Mouse (Mus musculus) hindbrain, embryonic 12.5 days (tissue): Measurements from ENCODE around the gene Hamp. TPM values are rescaled to one million over a fixed set of nuclear protein-coding genes. Genes with fewer than 3 reads are reported as not detected.
"Not testable (repeated sequence)": the region's sequence is repeated elsewhere in the genome, so short reads cannot be mapped to it uniquely, and the experiment has no call there.

Experiments used
- ATAC-seq: fragments of 200-750 bp; cut with Nextera tagmentation; 2 replicates; pipeline ENCODE4 v1.8.0; 2017; ENCODE audit warnings: moderate TSS enrichment; ENCODE audit not compliant: low FRiP score
- H3K27ac ChIP-seq: fragments of 300-500 bp; sonication (generic); 2 replicates; pipeline ENCODE4 v1.5.1; 2016; ENCODE audit warnings: mild to moderate bottlenecking
- H3K27me3 ChIP-seq: fragments of 300-500 bp; sonication (generic); 2 replicates; pipeline ENCODE4 v1.6.1; 2016; ENCODE audit warnings: mild to moderate bottlenecking
- H3K36me3 ChIP-seq: fragments of 300-500 bp; sonication (generic); 2 replicates; pipeline ENCODE4 v1.6.1; 2016; ENCODE audit warnings: mild to moderate bottlenecking
- H3K4me1 ChIP-seq: fragments of 300-500 bp; sonication (generic); 2 replicates; pipeline ENCODE4 v1.6.1; 2016
- H3K4me2 ChIP-seq: fragments of 300-500 bp; sonication (generic); replicated peaks from 2 replicates; pipeline ENCODE4 v1.6.1; 2016; ENCODE audit warnings: mild to moderate bottlenecking
- H3K4me3 ChIP-seq: fragments of 300-500 bp; sonication (generic); 2 replicates; pipeline ENCODE4 v1.5.1; 2016; ENCODE audit warnings: mild to moderate bottlenecking
- H3K9ac ChIP-seq: fragments of 300-500 bp; sonication (generic); 2 replicates; pipeline ENCODE4 v1.6.1; 2016; ENCODE audit warnings: mild to moderate bottlenecking, moderate library complexity
- H3K9me3 ChIP-seq: fragments of 300-500 bp; sonication (generic); replicated peaks from 2 replicates; pipeline ENCODE4 v1.6.1; 2016; ENCODE audit warnings: mild to moderate bottlenecking
- WGBS: fragments of 180-500 bp; shearing (Covaris S2); methylation state at CpG from one replicate; pipeline ENCODE4 v1.1.7; 2016; 5-methylcytosine and 5-hydroxymethylcytosine counted together
- polyA plus RNA-seq: library from polyadenylated mRNA; unstranded; fragments of >200 nt; fragmentation: Nextera tagmentation; extraction: Ambion mirVana; gene quantifications from 2 replicates; pipeline ENCODE4 v1.2.1, GENCODE M21; 2016

Gene Hamp
- polyA plus RNA-seq, 1 experiment from 2014 or later: not detected

DNA sequence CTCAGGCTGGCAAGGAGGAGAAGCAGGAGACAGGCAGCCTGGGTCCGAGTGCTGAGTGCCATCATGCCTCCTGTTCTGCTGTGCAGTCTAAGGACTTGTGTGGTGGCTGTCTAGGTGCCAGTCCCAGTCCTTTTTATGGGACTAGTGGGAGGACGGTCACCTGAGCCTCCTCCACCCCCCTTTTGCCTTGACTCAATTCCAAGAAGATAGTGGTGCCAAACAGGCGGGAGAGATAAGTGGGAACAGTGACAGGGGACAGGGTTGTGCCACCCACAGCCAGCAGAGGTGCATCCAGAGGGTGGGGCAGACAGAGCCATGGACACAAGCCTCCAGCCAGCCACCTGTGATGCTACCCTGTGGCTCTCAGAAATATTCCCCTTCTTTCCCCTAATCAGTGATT is 19.8 kb downstream of the Hamp start:
- Histone ChIP-seq H3K27me3 (no peaks in the 10 kb centered on the region), H3K4me2 (no peak overlapping the region), H3K36me3 (no peaks in the 10 kb centered on the region), H3K9ac (no peak overlapping the region), H3K4me3 (no peak overlapping the region), H3K4me1 (no peaks in the 10 kb centered on the region), H3K27ac (no peak overlapping the region), H3K9me3 (no peaks in the 10 kb centered on the region)
- 82% methylated on average over 3 of the region's 3 CpGs for WGBS
- ATAC-seq: no peak

DNA sequence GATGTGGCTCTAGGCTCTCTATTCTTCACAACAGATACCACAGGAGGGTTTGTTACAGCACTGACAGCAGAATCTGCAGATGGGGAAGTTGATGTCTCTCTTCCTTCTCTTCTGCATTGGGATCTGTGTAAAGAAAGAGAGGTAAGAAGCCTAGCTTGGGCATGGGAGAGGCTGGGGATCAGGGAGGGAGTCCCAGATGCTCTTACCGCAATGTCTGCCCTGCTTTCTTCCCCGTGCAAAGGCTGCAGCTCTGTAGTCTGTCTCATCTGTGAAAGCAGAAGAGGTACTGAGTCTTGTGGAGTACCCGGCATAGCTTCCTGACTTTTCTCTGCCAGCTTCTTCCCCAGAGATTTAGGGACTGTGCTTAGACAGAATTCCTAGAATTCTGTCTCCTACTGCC is 21.3 kb downstream of the Hamp start:
- H3K4me2 ChIP-seq, H3K9ac ChIP-seq, H3K36me3 ChIP-seq, H3K4me1 ChIP-seq, H3K9me3 ChIP-seq, ATAC-seq, H3K27me3 ChIP-seq, H3K4me3 ChIP-seq, H3K27ac ChIP-seq: not testable (repeated sequence)
- 52% methylated on average over 3 of the region's 3 CpGs for WGBS

DNA sequence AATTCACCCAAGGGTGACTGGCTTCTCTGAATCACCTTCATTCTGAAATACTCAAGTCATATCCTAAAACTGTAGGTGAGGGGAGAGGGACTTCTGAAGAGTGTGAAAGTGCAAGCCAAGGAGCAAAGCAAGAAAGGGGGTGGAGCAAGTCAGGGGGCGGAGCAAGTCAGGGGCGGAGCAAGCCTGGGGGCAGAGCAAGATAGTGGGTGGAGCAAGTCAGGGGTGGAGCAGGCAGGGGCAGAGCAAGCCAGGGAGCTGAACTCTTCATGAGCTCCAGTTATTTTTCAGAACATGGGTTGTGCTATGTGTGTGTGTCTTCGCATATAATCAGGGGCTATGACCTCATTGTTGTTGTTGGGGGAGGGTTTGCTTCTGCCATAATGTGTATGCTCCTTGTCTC is 23.6 kb downstream of the Hamp start:
- no peak for ATAC-seq

DNA sequence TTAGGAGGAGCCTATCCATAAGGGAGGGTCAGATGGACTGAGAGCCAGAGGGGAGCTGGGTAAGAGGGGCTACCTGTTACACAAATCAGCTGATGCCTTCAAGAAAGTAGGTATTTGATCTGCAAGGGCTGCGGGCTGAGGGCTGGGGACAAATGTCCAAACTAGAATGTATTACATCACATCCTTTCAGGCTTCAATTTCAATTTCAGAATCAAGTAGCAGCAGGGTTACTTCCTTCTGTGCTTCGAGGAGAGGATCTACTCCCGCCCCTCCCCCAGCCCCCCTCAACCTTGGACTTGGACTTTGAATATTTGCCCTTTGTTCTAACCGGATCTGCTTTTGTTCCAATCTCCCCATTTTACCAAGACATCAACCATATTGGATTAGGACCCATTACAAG is 26.6 kb downstream of the Hamp start:
- Histone ChIP-seq H3K9me3 (no peaks in the 10 kb centered on the region), H3K27me3 (no peaks in the 10 kb centered on the region), H3K4me1 (no peaks in the 10 kb centered on the region), H3K9ac (no peak overlapping the region), H3K27ac (no peak overlapping the region), H3K4me3 (no peak overlapping the region), H3K4me2 (no peak overlapping the region), H3K36me3 (no peaks in the 10 kb centered on the region)
- WGBS: 64% methylated on average over 4 of the region's 4 CpGs
- ATAC-seq: no peak

More for the DNA sequence above, 23.6 kb downstream of the Hamp start:
- Histone ChIP-seq H3K36me3 (no peaks in the 10 kb centered on the region), H3K9ac (no peak overlapping the region), H3K9me3 (no peaks in the 10 kb centered on the region), H3K27ac (no peak overlapping the region), H3K27me3 (no peaks in the 10 kb centered on the region), H3K4me2 (no peak overlapping the region), H3K4me3 (no peak overlapping the region), H3K4me1 (no peaks in the 10 kb centered on the region)
- 53% methylated on average over 3 of the region's 3 CpGs for WGBS

DNA sequence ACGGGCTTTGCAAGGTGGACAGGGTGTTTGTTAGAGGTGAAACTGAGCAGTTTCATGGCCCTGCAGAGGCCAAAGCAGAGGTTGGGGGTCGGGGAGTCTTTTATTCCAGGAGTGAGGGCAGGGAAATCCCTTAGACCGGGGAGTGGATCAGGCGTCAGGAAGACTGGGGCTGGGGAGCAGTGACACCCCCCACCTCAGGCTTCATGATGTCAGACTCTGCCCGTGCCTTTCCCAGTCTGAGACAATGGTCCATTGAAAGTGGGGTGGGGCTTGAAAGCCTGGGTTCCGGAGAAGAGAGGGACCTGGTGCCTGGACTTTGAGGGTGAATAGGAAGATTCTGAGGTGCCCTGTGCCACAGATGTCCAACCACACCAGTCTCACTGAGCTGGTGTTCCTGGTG is 27.1 kb downstream of the Hamp start:
- H3K4me3 ChIP-seq: no peak overlapping the region
- 29% methylated on average over 6 of the region's 6 CpGs for WGBS
- no peaks in the 10 kb centered on the region for H3K36me3 ChIP-seq
- no peak for ATAC-seq
- no peaks in the 10 kb centered on the region for H3K27me3 ChIP-seq
- H3K4me1 ChIP-seq: no peaks in the 10 kb centered on the region
- H3K27ac ChIP-seq: no peak overlapping the region
- no peak overlapping the region for H3K4me2 ChIP-seq
- no peak overlapping the region for H3K9ac ChIP-seq
- no peaks in the 10 kb centered on the region for H3K9me3 ChIP-seq

DNA sequence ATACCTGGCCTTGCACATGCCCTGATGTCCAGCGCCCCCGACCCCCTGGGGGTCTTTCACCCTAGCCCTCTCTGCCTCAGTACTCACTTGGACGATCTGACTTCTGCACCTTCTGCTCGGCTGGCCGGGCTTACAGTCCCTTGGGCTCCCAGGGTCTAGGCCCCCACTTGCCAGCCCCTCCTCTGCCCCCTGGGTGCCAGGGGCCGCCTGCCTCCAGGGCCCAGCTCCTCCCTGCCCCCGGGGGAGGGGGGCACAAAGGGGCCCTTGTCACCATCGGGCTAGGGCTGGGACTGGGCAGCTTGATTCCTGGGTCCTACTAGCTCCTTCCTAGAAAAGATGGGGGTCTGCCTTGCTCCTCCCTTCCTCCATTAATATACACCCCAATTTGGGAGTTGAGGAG is 29.1 kb downstream of the Hamp start, which contains the start of gene Mag:
Gene Mag (minus strand): TSS at position 142 of the 400 bp plus-strand sequence.
- no peak within 1 kb of the TSS for H3K27ac ChIP-seq
- no peaks in the 10 kb centered on the region for H3K4me1 ChIP-seq
- no peak within 1 kb of the TSS for H3K9ac ChIP-seq
- whole genome bisulfite sequencing: 80% methylated on average over 8 of the region's 8 CpGs
- no peak for ATAC-seq
- H3K9me3 ChIP-seq: no peaks in the 10 kb centered on the region
- no peak within 1 kb of the TSS for H3K4me3 ChIP-seq
- H3K36me3 ChIP-seq: no peaks in the 10 kb centered on the region
- no peak within 1 kb of the TSS for H3K4me2 ChIP-seq
- H3K27me3 ChIP-seq: no peaks in the 10 kb centered on the region

DNA sequence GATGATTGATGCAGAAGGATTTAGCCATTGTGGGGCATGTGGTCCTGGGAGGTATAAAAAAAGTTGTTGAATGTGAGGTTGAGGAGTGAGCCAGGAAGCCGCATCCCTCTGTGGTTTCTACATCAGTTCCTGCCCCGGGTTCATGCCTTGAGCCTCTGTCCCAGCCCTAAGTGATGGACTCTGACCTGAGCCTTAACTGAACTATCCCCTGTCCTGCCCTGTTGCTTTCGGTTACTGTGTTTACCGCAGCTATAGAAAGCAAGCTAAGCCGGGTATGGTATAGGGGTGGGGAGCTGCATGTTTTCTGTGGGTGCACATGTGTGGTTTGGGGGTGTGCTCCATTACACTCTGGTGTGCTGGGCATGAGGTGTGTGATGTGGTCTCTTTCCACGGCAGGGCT is 34.1 kb downstream of the Hamp start:
- Histone ChIP-seq H3K4me3 (no peak overlapping the region), H3K9me3 (no peaks in the 10 kb centered on the region), H3K4me2 (no peak overlapping the region), H3K4me1 (peaks cover 10% of the 10 kb centered on the region), H3K27ac (no peak overlapping the region), H3K9ac (no peak overlapping the region), H3K27me3 (0 out of 2 replicates have a peak, but pooled peaks cover 3% of the 10 kb centered on the region), H3K36me3 (no peaks in the 10 kb centered on the region)
- ATAC-seq: no peak
- WGBS: 80% methylated on average over 6 of the region's 6 CpGs

DNA sequence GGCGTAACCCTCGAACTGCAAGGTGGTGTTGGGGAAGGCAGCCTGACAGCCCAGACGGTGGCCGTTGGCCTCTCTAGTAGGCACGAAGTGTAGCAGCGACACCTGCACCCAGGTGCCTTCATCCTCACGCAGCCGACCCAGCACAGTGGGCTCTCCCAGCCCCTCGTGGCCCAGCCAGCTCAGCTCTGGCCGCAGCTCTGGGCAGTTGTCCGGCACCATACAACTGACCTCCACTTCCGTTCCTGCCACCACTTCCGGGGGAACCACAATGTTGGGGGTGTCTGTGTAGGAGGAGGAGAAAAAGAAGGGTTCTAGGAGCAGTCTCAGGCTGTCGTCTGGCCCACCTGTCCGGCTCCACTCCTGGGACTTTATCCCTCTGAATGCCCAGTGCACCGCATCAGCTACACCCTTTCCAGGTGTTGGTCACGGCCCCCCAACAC is 34.8 kb downstream of the Hamp start:
- 0 out of 2 replicates have a peak, but pooled peaks cover 3% of the 10 kb centered on the region for H3K27me3 ChIP-seq
- peak overlapping the region; percentile 59 for H3K4me2 ChIP-seq
- H3K9ac ChIP-seq: no peak overlapping the region
- H3K9me3 ChIP-seq: no peaks in the 10 kb centered on the region
- no peak overlapping the region for H3K27ac ChIP-seq
- H3K4me3 ChIP-seq: peak overlapping the region; percentile 25
- no peaks in the 10 kb centered on the region for H3K36me3 ChIP-seq
- no peak; the same call in none of the 2 replicates for ATAC-seq
- 14% methylated on average over 15 of the region's 17 CpGs for WGBS
- peaks cover 10% of the 10 kb centered on the region for H3K4me1 ChIP-seq

DNA sequence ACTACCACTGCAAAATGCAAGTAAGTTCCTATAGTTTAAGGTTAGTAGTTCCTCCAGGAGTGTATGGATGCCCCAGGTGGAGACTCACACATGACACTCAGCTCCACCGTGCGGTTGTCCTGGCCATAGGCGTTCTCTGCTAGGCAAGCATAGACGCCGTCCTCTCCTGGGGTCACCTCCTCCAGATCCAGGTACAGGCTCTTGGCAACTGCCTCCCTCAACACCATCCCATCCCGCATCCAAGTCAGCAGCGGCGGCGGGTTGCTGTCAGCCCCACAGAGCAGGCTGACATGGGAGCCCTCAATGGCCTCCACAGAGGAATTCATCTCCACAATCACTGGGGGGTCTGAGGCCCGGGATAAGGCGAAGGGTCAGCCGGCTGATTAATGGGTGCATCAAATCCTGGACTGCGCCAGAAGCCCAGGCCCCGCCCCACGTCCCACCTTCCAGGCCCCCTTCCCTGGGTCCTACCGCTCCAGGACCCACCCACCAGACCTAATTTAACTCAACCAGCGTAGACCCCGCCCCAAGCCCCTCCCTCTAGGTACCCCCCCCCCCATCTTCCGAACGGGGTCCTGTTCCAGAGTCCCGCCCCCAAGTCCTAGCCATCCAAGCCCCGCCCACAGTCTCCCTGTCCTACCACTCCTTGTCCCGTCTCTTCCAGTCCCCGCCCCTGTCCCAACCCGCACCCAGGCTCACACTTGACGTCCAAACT is 35.4 kb downstream of the Hamp start:
- Histone ChIP-seq H3K9me3 (no peaks in the 10 kb centered on the region), H3K36me3 (no peaks in the 10 kb centered on the region), H3K4me1 (peaks cover 10% of the 10 kb centered on the region), H3K27ac (no peak overlapping the region), H3K9ac (no peak overlapping the region), H3K27me3 (0 out of 2 replicates have a peak, but pooled peaks cover 3% of the 10 kb centered on the region), H3K4me3 (peak overlapping the region; percentile 25), H3K4me2 (peak overlapping the region; percentile 59)
- 2% methylated on average over 25 of the region's 26 CpGs for WGBS
- ATAC-seq: peak; percentile 67

DNA sequence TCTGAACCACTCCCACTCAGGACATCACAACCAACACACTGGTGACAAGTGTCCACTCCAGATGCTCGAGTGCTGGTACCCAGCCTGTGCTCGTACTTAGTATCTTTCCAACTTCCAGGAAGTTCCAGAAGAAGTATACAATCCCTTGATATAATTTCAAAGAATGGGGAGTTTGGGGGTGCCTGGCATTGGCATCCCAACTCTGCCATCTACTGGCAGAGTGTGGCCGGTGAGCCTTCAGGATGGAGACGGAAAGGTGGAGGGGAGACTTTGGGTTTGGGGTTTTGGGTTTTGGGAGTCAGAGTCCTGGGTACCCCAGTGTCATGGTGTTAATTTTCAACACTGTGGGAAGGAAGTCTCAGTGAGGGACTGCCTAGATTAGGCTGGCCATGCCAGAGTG is 39.8 kb downstream of the Hamp start:
- H3K27me3 ChIP-seq: 0 out of 2 replicates have a peak, but pooled peaks cover 3% of the 10 kb centered on the region
- peaks cover 10% of the 10 kb centered on the region for H3K4me1 ChIP-seq
- no peaks in the 10 kb centered on the region for H3K36me3 ChIP-seq
- no peaks in the 10 kb centered on the region for H3K9me3 ChIP-seq
- ATAC-seq: no peak
- H3K9ac ChIP-seq: no peak overlapping the region
- no peak overlapping the region for H3K4me2 ChIP-seq
- H3K27ac ChIP-seq: no peak overlapping the region
- H3K4me3 ChIP-seq: no peak overlapping the region
- WGBS: 43% methylated on average over 4 of the region's 4 CpGs

DNA sequence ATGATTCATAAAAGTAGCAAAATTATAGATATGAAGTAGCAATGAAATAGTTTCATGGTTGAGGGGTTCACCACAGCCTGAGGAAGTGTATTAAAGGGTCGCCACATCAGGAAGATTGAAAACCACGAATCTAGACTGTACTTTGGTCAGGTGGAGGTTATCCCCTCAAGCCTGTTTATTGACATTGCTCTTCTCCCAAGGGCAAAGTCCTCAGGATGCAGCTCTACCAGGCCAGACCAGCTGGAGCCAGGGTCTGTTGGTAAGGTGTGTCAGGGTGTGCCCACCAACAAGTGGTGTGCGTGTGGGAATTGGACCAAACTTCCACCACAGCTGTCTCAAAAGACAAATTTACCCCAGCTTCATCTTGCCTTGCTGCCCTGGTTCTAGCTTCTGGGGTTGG is 48.6 kb downstream of the Hamp start:
- 87% methylated on average over 3 of the region's 3 CpGs for WGBS
- H3K27me3 ChIP-seq: no peaks in the 10 kb centered on the region
- H3K4me1 ChIP-seq: no peaks in the 10 kb centered on the region
- no peak overlapping the region for H3K27ac ChIP-seq
- H3K36me3 ChIP-seq: no peaks in the 10 kb centered on the region
- no peaks in the 10 kb centered on the region for H3K9me3 ChIP-seq
- no peak for ATAC-seq
- H3K9ac ChIP-seq: no peak overlapping the region
- H3K4me3 ChIP-seq: no peak overlapping the region
- no peak overlapping the region for H3K4me2 ChIP-seq

DNA sequence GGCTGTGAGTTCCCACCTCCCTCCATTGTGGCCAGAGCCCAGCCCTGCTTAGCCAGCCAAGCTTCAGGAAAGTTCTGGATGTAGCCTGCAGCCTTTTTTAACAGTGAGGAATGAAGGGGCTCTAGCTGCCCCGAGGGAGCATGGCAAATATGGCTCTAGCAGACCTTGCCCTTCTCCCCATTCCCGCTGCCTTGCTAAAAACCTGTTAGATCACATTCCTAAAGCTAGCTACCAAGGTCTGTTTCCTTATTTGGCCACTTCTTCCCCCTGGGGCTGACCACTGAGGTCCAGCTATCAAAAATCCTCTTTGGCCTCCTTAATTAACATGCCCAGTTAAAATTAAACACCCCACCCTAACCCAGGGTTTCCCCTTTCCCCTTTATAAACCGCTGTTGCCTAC is 51.3 kb downstream of the Hamp start:
- no peaks in the 10 kb centered on the region for H3K4me1 ChIP-seq
- no peak overlapping the region for H3K4me2 ChIP-seq
- no peak overlapping the region for H3K4me3 ChIP-seq
- H3K9me3 ChIP-seq: no peaks in the 10 kb centered on the region
- H3K9ac ChIP-seq: no peak overlapping the region
- no peaks in the 10 kb centered on the region for H3K36me3 ChIP-seq
- no peak overlapping the region for H3K27ac ChIP-seq
- no peaks in the 10 kb centered on the region for H3K27me3 ChIP-seq
- no peak for ATAC-seq
- WGBS: 51% methylated on average over 3 of the region's 3 CpGs
